ENCODE assay signal across 25 mouse cellular contexts in genomic region chr7:138005806-138006205, GRCm38 (mm10).
DNase-seq lines count a peak whose midpoint lies in the region; ATAC-seq lines count a peak whose summit lies in the region.
"Had no signal": no experiment of that assay in that cellular context is flagged by ENCODE, and none has a peak within 500 bp of the region (broad histone marks: within the 10 kb centered on the region; RNA-seq: fewer than 3 reads in every experiment).

No protein-coding gene starts in this region.

- no peak overlapping the region for H3K9ac ChIP-seq in midbrain, embryonic 14.5 days (replicated peaks; ENCODE audit: low read length)
- H3K9ac ChIP-seq: forebrain, embryonic 13.5 days; heart, embryonic 12.5 days; heart, embryonic 15.5 days; hindbrain, embryonic 13.5 days had no signal

- no peaks in the 10 kb centered on the region for H3K36me3 ChIP-seq in midbrain, embryonic 10.5 days
- H3K36me3 ChIP-seq in midbrain, embryonic 14.5 days (ENCODE audit: control insufficient read depth, insufficient read depth, low read length): no peaks in the 10 kb centered on the region
- H3K36me3 ChIP-seq: forebrain, embryonic 10.5 days; heart, embryonic 12.5 days; heart, embryonic 15.5 days; hindbrain, embryonic 13.5 days had no signal

- H3K4me2 ChIP-seq in midbrain, embryonic 14.5 days (ENCODE audit: low read length): no peak overlapping the region
- H3K4me2 ChIP-seq: forebrain, embryonic 13.5 days; heart, embryonic 12.5 days; heart, embryonic 15.5 days; hindbrain, embryonic 13.5 days had no signal

- ATAC-seq in midbrain, embryonic 14.5 days (ENCODE audit: low FRiP score, low TSS enrichment): no peak
- ATAC-seq in megakaryocyte progenitor cell, adult 5-6 weeks (replicated peaks; ENCODE audit: poor library complexity): no peak
- ATAC-seq: activated CD4-positive, CD25-positive, alpha-beta regulatory T cell, adult 4 months; forebrain, embryonic 13.5 days; forebrain, embryonic 16.5 days; intestine, postnatal 0 days had no signal

- WGBS in midbrain, embryonic 10.5 days: 28% methylated on average over 3 of the region's 3 CpGs
- 31% methylated on average over 3 of the region's 3 CpGs for WGBS in midbrain, embryonic 14.5 days

- H3K4me3 ChIP-seq in midbrain, embryonic 10.5 days: no peak overlapping the region
- H3K4me3 ChIP-seq in midbrain, embryonic 14.5 days (replicated peaks; ENCODE audit: low read depth, low read length): no peak overlapping the region
- H3K4me3 ChIP-seq: forebrain, embryonic 10.5 days; forebrain, embryonic 13.5 days; gastrocnemius, adult 2 months; heart, embryonic 12.5 days; heart, embryonic 15.5 days; hindbrain, embryonic 13.5 days had no signal

- peak; percentile 46 for DNase-seq in heart, adult 11 months
- DNase-seq in heart, postnatal 14 days: no peak
- DNase-seq in midbrain, embryonic 10.5 days (ENCODE audit: low spot score): no peak
- DNase-seq in midbrain, embryonic 14.5 days: no peak
- peak; percentile 49 for DNase-seq in embryo, embryonic 11 days
- DNase-seq in mesoderm, embryonic 11.5 days (ENCODE audit: low read depth, low spot score): peak; percentile 51
- DNase-seq in adrenal gland, postnatal 4 days (ENCODE audit: low spot score in 2 of 2): no peak
- DNase-seq: adrenal gland, adult 8-10 months; adrenal gland, postnatal 25 days; cerebellum, adult 2 months; cerebellum, adult 9-11 months; gastrocnemius, adult 2 months; gastrocnemius, postnatal 14 days; heart, adult 18-20 months; heart, postnatal 10 days; heart, postnatal 4 days had no signal

- H3K27ac ChIP-seq in midbrain, embryonic 10.5 days (replicated peaks): 0 out of 2 replicates have a peak overlapping the region, but pooled peaks have one; percentile 10
- H3K27ac ChIP-seq in midbrain, embryonic 14.5 days (replicated peaks; ENCODE audit: low read depth, low read length): no peak overlapping the region
- H3K27ac ChIP-seq: forebrain, embryonic 10.5 days; forebrain, embryonic 13.5 days; gastrocnemius, adult 2 months; heart, embryonic 15.5 days; hindbrain, embryonic 13.5 days had no signal

- no peaks in the 10 kb centered on the region for H3K27me3 ChIP-seq in midbrain, embryonic 10.5 days (ENCODE audit: low read depth, poor library complexity, severe bottlenecking)
- H3K27me3 ChIP-seq in midbrain, embryonic 14.5 days (ENCODE audit: control insufficient read depth, insufficient read depth, low read length): no peaks in the 10 kb centered on the region
- H3K27me3 ChIP-seq: forebrain, embryonic 13.5 days; heart, embryonic 15.5 days; hindbrain, embryonic 13.5 days had no signal

- intact Hi-C loops in heart, postnatal 14 days (cut with DNase I): no loop called here

- H3K9me3 ChIP-seq in midbrain, embryonic 10.5 days (replicated peaks): no peaks in the 10 kb centered on the region
- no peaks in the 10 kb centered on the region for H3K9me3 ChIP-seq in midbrain, embryonic 14.5 days (ENCODE audit: control insufficient read depth, low read length)
- H3K9me3 ChIP-seq: forebrain, embryonic 10.5 days; forebrain, embryonic 13.5 days; heart, embryonic 12.5 days; heart, embryonic 15.5 days; hindbrain, embryonic 13.5 days had no signal

- H3K4me1 ChIP-seq in midbrain, embryonic 10.5 days: peaks cover 15% of the 10 kb centered on the region
- H3K4me1 ChIP-seq in midbrain, embryonic 14.5 days (ENCODE audit: control insufficient read depth, insufficient read depth, low read length): peaks cover 8% of the 10 kb centered on the region; the same call in 1 of the 2 replicates
- H3K4me1 ChIP-seq: heart, embryonic 12.5 days; heart, embryonic 15.5 days had no signal

Comparison
In these comparisons a context has a peak if more than half of its experiments do, and no peak if none do; other contexts are left out.
1. DNase-seq: peak in heart, adult 11 months (single experiment), embryo, embryonic 11 days (single experiment) and mesoderm, embryonic 11.5 days (single experiment); none in heart, postnatal 14 days (0 of 2), midbrain, embryonic 10.5 days (single experiment), midbrain, embryonic 14.5 days (single experiment) and adrenal gland, postnatal 4 days (0 of 2).